Mouse (Mus musculus): ENCODE measurements around the gene Lipo4. TPM values are rescaled to one million over a fixed set of nuclear protein-coding genes. Genes with fewer than 3 reads are reported as not detected.
"Not testable (repeated sequence)": the region's sequence is repeated elsewhere in the genome, so short reads cannot be mapped to it uniquely, and the experiment has no call there.

Gene Lipo4
- polyA plus RNA-seq (2012; rRNA removed), result not detected in 2 replicates
- polyA plus RNA-seq (2014; fragmentation: Nextera tagmentation; extraction: Ambion mirVana), result not detected in 2 replicates

DNA sequence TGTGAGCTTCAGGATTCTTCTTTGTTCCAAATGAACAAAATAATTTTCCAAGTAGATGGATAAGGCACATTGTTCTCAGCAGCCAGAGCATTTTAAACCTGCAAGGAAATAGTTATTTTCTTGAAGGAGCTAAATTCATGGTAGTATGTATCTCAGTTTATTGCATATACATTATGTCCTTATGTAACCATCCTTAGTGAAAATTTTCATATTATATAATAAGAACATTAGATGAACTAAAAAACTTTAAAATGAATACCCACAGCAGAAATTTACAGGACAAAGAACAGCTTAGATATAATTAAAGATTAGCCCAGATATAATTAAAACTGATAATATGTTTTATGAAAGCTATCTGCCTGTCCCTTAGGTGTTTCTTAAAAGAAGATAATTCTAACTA lies at the start of gene Lipo4:
TSS of gene Lipo4 (minus strand) at position 101 of the 400 bp plus-strand sequence.
- DNase-seq (ENCODE audit: low read depth in 3 of 3, low spot score in 3 of 3) (no peak), ATAC-seq (ENCODE audit: insufficient read depth) (no peak)
- H3K9ac ChIP-seq (replicated peaks), result no peak within 1 kb of the TSS
- H3K4me2 ChIP-seq (ENCODE audit: low read depth), result no peak within 1 kb of the TSS
- TF ChIP-seq CTCF (IDR thresholded peaks at IDR 0.05; ENCODE audit: low read depth) (no peak), EP300 (IDR thresholded peaks at IDR 0.05; ENCODE audit: low read depth) (no peak)
- H3K4me3 ChIP-seq (ENCODE audit: insufficient read depth in 1 of 2, low read depth in 2 of 2, low read length in 2 of 2), result no peak within 1 kb of the TSS
- H3K27me3 ChIP-seq (ENCODE audit: control insufficient read depth, insufficient read depth, low read length), result no peaks in the 10 kb centered on the region
- no peaks in the 10 kb centered on the region for H3K4me1 ChIP-seq (replicated peaks; ENCODE audit: control insufficient read depth in 2 of 2, insufficient read depth in 2 of 2, low read length in 1 of 2)
- no peak within 1 kb of the TSS for H3K27ac ChIP-seq
- no peaks in the 10 kb centered on the region for H3K9me3 ChIP-seq (ENCODE audit: control insufficient read depth, low read length)
- no peaks in the 10 kb centered on the region for H3K36me3 ChIP-seq (replicated peaks; ENCODE audit: control insufficient read depth, insufficient read depth, low read depth)

DNA sequence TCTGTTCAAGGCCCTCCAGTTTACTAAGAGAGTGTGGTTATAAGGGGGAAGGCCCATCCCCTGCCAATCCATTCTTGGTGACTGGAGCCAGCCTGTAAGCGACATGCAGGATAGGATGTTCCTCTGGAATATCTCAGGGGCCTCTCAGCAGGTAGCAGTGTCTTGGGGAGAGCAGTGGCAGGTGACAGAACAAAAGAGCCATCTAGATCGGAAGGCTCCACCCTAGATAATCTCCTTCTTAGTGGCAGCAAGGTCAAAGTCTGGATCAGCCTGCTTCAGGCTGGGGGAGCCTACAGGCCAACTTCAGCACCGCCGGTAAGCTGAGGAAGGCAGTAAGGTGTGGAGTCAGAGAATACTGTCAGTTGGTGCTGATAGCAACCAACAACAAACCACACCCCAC lies 61.2 kb downstream of the Lipo4 start:
- H3K36me3 ChIP-seq (replicated peaks; ENCODE audit: control insufficient read depth, insufficient read depth, low read depth); H3K9me3 ChIP-seq (ENCODE audit: control insufficient read depth, low read length); H3K27ac ChIP-seq; ATAC-seq (ENCODE audit: insufficient read depth); H3K9ac ChIP-seq (replicated peaks); H3K27me3 ChIP-seq (ENCODE audit: control insufficient read depth, insufficient read depth, low read length); H3K4me2 ChIP-seq (ENCODE audit: low read depth); DNase-seq (ENCODE audit: low read depth in 3 of 3, low spot score in 3 of 3); H3K4me1 ChIP-seq (replicated peaks; ENCODE audit: control insufficient read depth in 2 of 2, insufficient read depth in 2 of 2, low read length in 1 of 2); H3K4me3 ChIP-seq (ENCODE audit: insufficient read depth in 1 of 2, low read depth in 2 of 2, low read length in 2 of 2): not testable (repeated sequence)
- 32% methylated on average over 4 of the region's 4 CpGs for WGBS (ENCODE audit: insufficient replicate concordance)

DNA sequence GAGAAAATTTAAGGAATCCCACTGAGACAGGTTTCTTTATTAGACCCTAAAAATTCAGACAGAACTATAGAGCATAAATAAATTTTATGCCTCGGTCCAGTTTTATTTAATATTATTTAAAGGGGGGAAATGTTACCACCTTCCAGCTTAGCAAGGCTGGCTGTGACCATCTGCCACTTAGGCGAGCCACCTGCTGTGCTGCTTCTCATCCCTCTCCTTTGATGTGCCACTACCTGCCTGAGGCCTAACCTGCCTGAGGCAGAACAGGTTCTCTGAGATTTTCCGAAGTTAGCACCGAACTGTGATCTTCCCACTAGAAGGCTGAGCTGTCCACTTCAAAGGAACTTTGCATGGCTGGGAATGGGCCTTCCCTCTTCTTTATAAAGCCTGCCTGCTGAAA lies 63.9 kb downstream of the Lipo4 start:
- no peak for ATAC-seq (ENCODE audit: insufficient read depth)
- H3K4me1 ChIP-seq (replicated peaks; ENCODE audit: control insufficient read depth in 2 of 2, insufficient read depth in 2 of 2, low read length in 1 of 2), result no peaks in the 10 kb centered on the region

More for the DNA sequence above, 63.9 kb downstream of the Lipo4 start:
- H3K9ac ChIP-seq (replicated peaks), result no peak overlapping the region
- H3K36me3 ChIP-seq (replicated peaks; ENCODE audit: control insufficient read depth, insufficient read depth, low read depth), result no peaks in the 10 kb centered on the region
- no peak for TF ChIP-seq CTCF (IDR thresholded peaks at IDR 0.05; ENCODE audit: low read depth)
- TF ChIP-seq EP300 (IDR thresholded peaks at IDR 0.05; ENCODE audit: low read depth), result no peak
- 49% methylated on average over 4 of the region's 4 CpGs for WGBS (ENCODE audit: insufficient replicate concordance)
- H3K4me2 ChIP-seq (ENCODE audit: low read depth), result no peak overlapping the region
- H3K9me3 ChIP-seq (ENCODE audit: control insufficient read depth, low read length), result no peaks in the 10 kb centered on the region
- no peak overlapping the region for H3K27ac ChIP-seq
- no peaks in the 10 kb centered on the region for H3K27me3 ChIP-seq (ENCODE audit: control insufficient read depth, insufficient read depth, low read length)
- H3K4me3 ChIP-seq (ENCODE audit: insufficient read depth in 1 of 2, low read depth in 2 of 2, low read length in 2 of 2), result no peak overlapping the region
- DNase-seq (ENCODE audit: low read depth in 3 of 3, low spot score in 3 of 3), result no peak

Other genes with a start within 250 kb of the Lipo4 start
- gene Rnls, start 125.5 kb downstream of the Lipo4 start, polyA plus RNA-seq (2012; rRNA removed), result 0.22 and 0.29 TPM in 2 replicates
- gene Rnls, start 125.5 kb downstream of the Lipo4 start, polyA plus RNA-seq (2014; fragmentation: Nextera tagmentation; extraction: Ambion mirVana), result 1.0 and 1.2 TPM in 2 replicates
- gene Gm8978, start 107.5 kb upstream of the Lipo4 start, polyA plus RNA-seq (2012; rRNA removed), result not detected in 2 replicates
- gene Gm8978, start 107.5 kb upstream of the Lipo4 start, polyA plus RNA-seq (2014; fragmentation: Nextera tagmentation; extraction: Ambion mirVana), result not detected in 2 replicates
- 0.02 and 0.03 TPM in 2 replicates for gene Lipo2, start 233.6 kb upstream of the Lipo4 start, polyA plus RNA-seq (2012; rRNA removed)
- not detected in 2 replicates for gene Lipo2, start 233.6 kb upstream of the Lipo4 start, polyA plus RNA-seq (2014; fragmentation: Nextera tagmentation; extraction: Ambion mirVana)
- gene Lipo3, start 244.2 kb upstream of the Lipo4 start, polyA plus RNA-seq (2012; rRNA removed), result 0.74 and 1.0 TPM in 2 replicates
- 2.7 and 3.4 TPM in 2 replicates for gene Lipo3, start 244.2 kb upstream of the Lipo4 start, polyA plus RNA-seq (2014; fragmentation: Nextera tagmentation; extraction: Ambion mirVana)

Measured in liver, embryonic 14.5 days (tissue).